Mouse (Mus musculus): ENCODE data around the gene Gskip. TPM values are rescaled to one million over a fixed set of nuclear protein-coding genes. Genes with fewer than 3 reads are reported as not detected.

The Gskip gene
- polyA plus RNA-seq, 1 experiment: 17.4 TPM

- H3K36me3 ChIP-seq (ENCODE audit: control insufficient read depth, insufficient read depth): peaks cover 58% of the 10 kb centered on the region
- H3K27me3 ChIP-seq (ENCODE audit: control insufficient read depth, insufficient read depth, insufficient read length): no peaks in the 10 kb centered on the region
- no peak overlapping the region for H3K4me2 ChIP-seq (ENCODE audit: low read depth)
- no peak overlapping the region for H3K4me3 ChIP-seq
- no peak overlapping the region for H3ac ChIP-seq (ENCODE audit: control insufficient read depth, insufficient read length)
- H3K79me2 ChIP-seq (ENCODE audit: control insufficient read depth, insufficient read depth): no peaks in the 10 kb centered on the region
- TF ChIP-seq SRF (IDR thresholded peaks at IDR 0.05; ENCODE audit: control insufficient read depth, insufficient read length, low read depth) (no peak), USF1 (IDR thresholded peaks at IDR 0.05; ENCODE audit: low read depth) (no peak), TCF3 (IDR thresholded peaks at IDR 0.05; ENCODE audit: insufficient read length, low read depth) (no peak), REST (IDR thresholded peaks at IDR 0.05; ENCODE audit: insufficient read depth, insufficient read length) (no peak), MYOD1 (IDR thresholded peaks at IDR 0.05; ENCODE audit: control insufficient read depth in 1 of 3, insufficient read length in 2 of 3, low read depth in 2 of 3) (no peak), POLR2AphosphoS2 (IDR thresholded peaks at IDR 0.05; ENCODE audit: insufficient read length, low read depth) (no peak), MAX (IDR thresholded peaks at IDR 0.05; ENCODE audit: low read depth) (no peak), TCF12 (IDR thresholded peaks at IDR 0.05; ENCODE audit: insufficient read depth, poor library complexity, severe bottlenecking) (no peak)
Measured at GRCm38 (mm10) chr12:105655850-105656249, 28.8 kb upstream of the Gskip start.

GRCm38 (mm10) chr12:105676274-105676673 lies 8.4 kb upstream of the Gskip start:
- Histone ChIP-seq H3K4me3 (no peak overlapping the region), H3K27me3 (ENCODE audit: control insufficient read depth, insufficient read depth, insufficient read length) (no peaks in the 10 kb centered on the region), H3K4me2 (ENCODE audit: low read depth) (no peak overlapping the region), H3K36me3 (ENCODE audit: control insufficient read depth, insufficient read depth) (peaks cover 6% of the 10 kb centered on the region), H3ac (ENCODE audit: control insufficient read depth, insufficient read length) (no peak overlapping the region), H3K79me2 (ENCODE audit: control insufficient read depth, insufficient read depth) (peaks cover 54% of the 10 kb centered on the region)
- TF ChIP-seq MAX (IDR thresholded peaks at IDR 0.05; ENCODE audit: low read depth): no peak
- TF ChIP-seq TCF12 (IDR thresholded peaks at IDR 0.05; ENCODE audit: insufficient read depth, poor library complexity, severe bottlenecking): no peak
- TF ChIP-seq TCF3 (IDR thresholded peaks at IDR 0.05; ENCODE audit: insufficient read length, low read depth): no peak
- TF ChIP-seq POLR2AphosphoS2 (IDR thresholded peaks at IDR 0.05; ENCODE audit: insufficient read length, low read depth): no peak
- TF ChIP-seq SRF (IDR thresholded peaks at IDR 0.05; ENCODE audit: control insufficient read depth, insufficient read length, low read depth): no peak
- TF ChIP-seq REST (IDR thresholded peaks at IDR 0.05; ENCODE audit: insufficient read depth, insufficient read length): no peak
- TF ChIP-seq POLR2A (IDR thresholded peaks at IDR 0.05; ENCODE audit: insufficient read length, low read depth): no peak
- TF ChIP-seq USF1 (IDR thresholded peaks at IDR 0.05; ENCODE audit: low read depth): no peak
- no peak for TF ChIP-seq MYOG (IDR thresholded peaks at IDR 0.05; ENCODE audit: control insufficient read depth in 1 of 3, insufficient read depth in 1 of 3, insufficient read length in 2 of 3, low read depth in 2 of 3)
- TF ChIP-seq MYOD1 (IDR thresholded peaks at IDR 0.05; ENCODE audit: control insufficient read depth in 1 of 3, insufficient read length in 2 of 3, low read depth in 2 of 3): no peak
- no peak for TF ChIP-seq E2F4 (IDR thresholded peaks at IDR 0.05; ENCODE audit: insufficient read depth)
- no peak for TF ChIP-seq CEBPB (IDR thresholded peaks at IDR 0.05; ENCODE audit: insufficient read depth, poor library complexity, severe bottlenecking)

- no peak for TF ChIP-seq REST (IDR thresholded peaks at IDR 0.05; ENCODE audit: insufficient read depth, insufficient read length)
- no peak for TF ChIP-seq CEBPB (IDR thresholded peaks at IDR 0.05; ENCODE audit: insufficient read depth, poor library complexity, severe bottlenecking)
- no peak for TF ChIP-seq TCF3 (IDR thresholded peaks at IDR 0.05; ENCODE audit: insufficient read length, low read depth)
- no peak for TF ChIP-seq USF1 (IDR thresholded peaks at IDR 0.05; ENCODE audit: low read depth)
- TF ChIP-seq MAX (IDR thresholded peaks at IDR 0.05; ENCODE audit: low read depth): no peak
- TF ChIP-seq POLR2AphosphoS2 (IDR thresholded peaks at IDR 0.05; ENCODE audit: insufficient read length, low read depth): no peak
- no peak for TF ChIP-seq E2F4 (IDR thresholded peaks at IDR 0.05; ENCODE audit: insufficient read depth)
- no peak for TF ChIP-seq MYOG (IDR thresholded peaks at IDR 0.05; ENCODE audit: control insufficient read depth in 1 of 3, insufficient read depth in 1 of 3, insufficient read length in 2 of 3, low read depth in 2 of 3)
- TF ChIP-seq TCF12 (IDR thresholded peaks at IDR 0.05; ENCODE audit: insufficient read depth, poor library complexity, severe bottlenecking): no peak
- no peak for TF ChIP-seq MYOD1 (IDR thresholded peaks at IDR 0.05; ENCODE audit: control insufficient read depth in 1 of 3, insufficient read length in 2 of 3, low read depth in 2 of 3)
- no peak for TF ChIP-seq POLR2A (IDR thresholded peaks at IDR 0.05; ENCODE audit: insufficient read length, low read depth)
- no peak for TF ChIP-seq SRF (IDR thresholded peaks at IDR 0.05; ENCODE audit: control insufficient read depth, insufficient read length, low read depth)
- Histone ChIP-seq H3ac (ENCODE audit: control insufficient read depth, insufficient read length) (no peak overlapping the region), H3K79me2 (ENCODE audit: control insufficient read depth, insufficient read depth) (peaks cover 73% of the 10 kb centered on the region), H3K36me3 (ENCODE audit: control insufficient read depth, insufficient read depth) (peaks cover 5% of the 10 kb centered on the region), H3K4me3 (no peak overlapping the region), H3K4me2 (ENCODE audit: low read depth) (no peak overlapping the region), H3K27me3 (ENCODE audit: control insufficient read depth, insufficient read depth, insufficient read length) (no peaks in the 10 kb centered on the region)
Measured at GRCm38 (mm10) chr12:105678211-105678610, 6.4 kb upstream of the Gskip start.

GRCm38 (mm10) chr12:105678762-105679161 lies 5.9 kb upstream of the Gskip start:
- Histone ChIP-seq H3K79me2 (ENCODE audit: control insufficient read depth, insufficient read depth) (peaks cover 79% of the 10 kb centered on the region), H3K4me2 (ENCODE audit: low read depth) (no peak overlapping the region), H3K4me3 (no peak overlapping the region), H3K36me3 (ENCODE audit: control insufficient read depth, insufficient read depth) (peaks cover 2% of the 10 kb centered on the region), H3ac (ENCODE audit: control insufficient read depth, insufficient read length) (no peak overlapping the region), H3K27me3 (ENCODE audit: control insufficient read depth, insufficient read depth, insufficient read length) (no peaks in the 10 kb centered on the region)
- TF ChIP-seq MAX (IDR thresholded peaks at IDR 0.05; ENCODE audit: low read depth) (no peak), POLR2AphosphoS2 (IDR thresholded peaks at IDR 0.05; ENCODE audit: insufficient read length, low read depth) (no peak), USF1 (IDR thresholded peaks at IDR 0.05; ENCODE audit: low read depth) (no peak), TCF3 (IDR thresholded peaks at IDR 0.05; ENCODE audit: insufficient read length, low read depth) (no peak), SRF (IDR thresholded peaks at IDR 0.05; ENCODE audit: control insufficient read depth, insufficient read length, low read depth) (no peak), MYOD1 (IDR thresholded peaks at IDR 0.05; ENCODE audit: control insufficient read depth in 1 of 3, insufficient read length in 2 of 3, low read depth in 2 of 3) (no peak), CEBPB (IDR thresholded peaks at IDR 0.05; ENCODE audit: insufficient read depth, poor library complexity, severe bottlenecking) (no peak), POLR2A (IDR thresholded peaks at IDR 0.05; ENCODE audit: insufficient read length, low read depth) (no peak), E2F4 (IDR thresholded peaks at IDR 0.05; ENCODE audit: insufficient read depth) (no peak), TCF12 (IDR thresholded peaks at IDR 0.05; ENCODE audit: insufficient read depth, poor library complexity, severe bottlenecking) (no peak), MYOG (IDR thresholded peaks at IDR 0.05; ENCODE audit: control insufficient read depth in 1 of 3, insufficient read depth in 1 of 3, insufficient read length in 2 of 3, low read depth in 2 of 3) (no peak), REST (IDR thresholded peaks at IDR 0.05; ENCODE audit: insufficient read depth, insufficient read length) (no peak)

Measured in myocyte (in vitro differentiated cells).